Mouse (Mus musculus): ENCODE measurements around the gene 4931406P16Rik.

- TF ChIP-seq CTCF (IDR thresholded peaks at IDR 0.05; ENCODE audit: borderline replicate concordance, insufficient read depth, low read depth, low read length) (no peak), POLR2A (IDR thresholded peaks at IDR 0.05; ENCODE audit: borderline replicate concordance, insufficient read depth, low read length) (no peak)
Measured at GRCm38 (mm10) chr7:34226086-34226485, 87.3 kb downstream of the 4931406P16Rik start.
